Mouse (Mus musculus): ENCODE measurements around the gene Hist1h3i.

- TF ChIP-seq CTCF (IDR thresholded peaks at IDR 0.05; ENCODE audit: control insufficient read depth, insufficient read depth, low read length) (no peak), POLR2A (IDR thresholded peaks at IDR 0.05; ENCODE audit: borderline replicate concordance, control insufficient read depth, low read depth, low read length) (no peak)
These were observed 6.8 kb upstream of the Hist1h3i start for GRCm38 (mm10) chr13:21789925-21790324.
